Mouse (Mus musculus) layer of hippocampus, adult 9-11 months (tissue): ENCODE measurements around the gene Zzef1.
A peak's percentile ranks its signal among the peaks of the same experiment; 100 is the strongest.

Experiments used
- DNase-seq: peaks from one replicate; pipeline ENCODE4 v3.0.0; 2022

The Zzef1 gene

GRCm38 (mm10) chr11:72923116-72923515 is 127.1 kb downstream of the Zzef1 start:
- no peak for DNase-seq

DNA sequence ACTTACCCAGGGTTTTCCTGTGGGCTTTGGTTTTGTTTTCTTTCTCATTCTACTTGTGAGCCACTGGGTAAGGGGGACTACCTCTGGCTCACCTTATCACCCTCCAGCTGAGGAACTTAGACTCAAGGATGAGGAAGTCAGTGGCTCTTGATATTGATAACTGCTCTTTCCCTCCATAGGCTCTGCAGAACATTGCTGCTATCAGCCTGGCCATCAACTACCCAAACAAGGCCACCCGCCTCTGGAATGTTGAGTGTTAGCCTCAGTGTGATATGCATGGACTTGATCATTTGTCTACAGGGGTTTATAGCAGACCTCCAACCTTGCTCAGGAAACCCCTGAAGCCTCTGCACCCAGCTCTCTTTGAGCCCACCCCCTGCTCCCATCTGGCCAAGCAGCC is 128.4 kb downstream of the Zzef1 start:
- DNase-seq, result no peak

DNA sequence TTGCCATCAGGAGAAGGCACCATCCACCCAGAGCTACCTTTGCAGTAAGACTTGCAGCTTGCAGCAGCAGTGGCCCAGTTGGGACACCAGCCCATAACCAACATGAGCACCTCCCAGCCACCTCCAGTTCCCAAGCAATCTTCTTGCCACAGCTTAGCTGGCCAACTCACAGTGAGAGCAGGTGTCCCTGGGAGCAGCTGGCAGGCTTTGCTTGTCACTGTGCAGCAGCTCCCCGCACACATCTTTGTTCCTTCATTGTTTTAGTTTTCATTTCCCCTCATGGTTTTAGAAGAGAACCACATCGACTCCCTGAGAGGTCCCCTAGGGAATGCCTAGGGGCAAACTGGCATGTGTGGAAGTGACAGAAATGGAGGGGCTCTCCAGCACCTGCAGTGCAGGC is 129.0 kb downstream of the Zzef1 start:
- DNase-seq, result peak; percentile 25

DNA sequence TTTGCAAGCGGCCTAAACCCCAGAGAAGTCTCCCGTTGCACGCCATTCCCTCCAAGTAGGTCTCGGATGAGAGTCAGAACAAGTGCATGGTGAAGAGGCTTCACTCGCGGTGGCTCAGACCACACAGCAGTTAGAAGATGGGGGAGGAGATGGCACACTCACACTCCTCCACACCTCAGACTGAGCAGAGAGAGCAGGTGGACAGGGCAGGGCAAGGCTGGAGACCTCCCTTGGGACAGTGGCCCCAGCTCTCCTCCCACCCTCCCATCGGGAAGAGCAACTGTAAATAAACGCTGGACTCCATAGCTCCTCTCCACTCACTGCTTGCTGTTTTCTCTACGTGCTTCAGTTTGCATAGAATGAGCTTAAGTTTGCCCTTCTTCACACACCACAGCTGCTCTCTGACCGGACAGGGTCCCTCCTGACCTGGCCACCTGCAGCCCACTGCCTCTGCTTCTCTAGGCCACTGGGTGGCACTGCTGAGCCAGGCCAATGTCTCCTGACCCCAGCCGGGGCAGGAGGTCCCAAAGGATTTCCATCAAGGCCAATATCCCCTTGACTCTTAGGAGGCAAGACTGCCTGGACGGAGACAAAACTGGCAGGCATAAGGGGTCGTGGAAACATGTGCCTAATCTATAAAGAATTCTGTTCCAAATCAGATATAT is 130.3 kb downstream of the Zzef1 start:
- no peak for DNase-seq

- peak; percentile 27 for DNase-seq
Observed at GRCm38 (mm10) chr11:72928516-72928915, 132.5 kb downstream of the Zzef1 start.

DNA sequence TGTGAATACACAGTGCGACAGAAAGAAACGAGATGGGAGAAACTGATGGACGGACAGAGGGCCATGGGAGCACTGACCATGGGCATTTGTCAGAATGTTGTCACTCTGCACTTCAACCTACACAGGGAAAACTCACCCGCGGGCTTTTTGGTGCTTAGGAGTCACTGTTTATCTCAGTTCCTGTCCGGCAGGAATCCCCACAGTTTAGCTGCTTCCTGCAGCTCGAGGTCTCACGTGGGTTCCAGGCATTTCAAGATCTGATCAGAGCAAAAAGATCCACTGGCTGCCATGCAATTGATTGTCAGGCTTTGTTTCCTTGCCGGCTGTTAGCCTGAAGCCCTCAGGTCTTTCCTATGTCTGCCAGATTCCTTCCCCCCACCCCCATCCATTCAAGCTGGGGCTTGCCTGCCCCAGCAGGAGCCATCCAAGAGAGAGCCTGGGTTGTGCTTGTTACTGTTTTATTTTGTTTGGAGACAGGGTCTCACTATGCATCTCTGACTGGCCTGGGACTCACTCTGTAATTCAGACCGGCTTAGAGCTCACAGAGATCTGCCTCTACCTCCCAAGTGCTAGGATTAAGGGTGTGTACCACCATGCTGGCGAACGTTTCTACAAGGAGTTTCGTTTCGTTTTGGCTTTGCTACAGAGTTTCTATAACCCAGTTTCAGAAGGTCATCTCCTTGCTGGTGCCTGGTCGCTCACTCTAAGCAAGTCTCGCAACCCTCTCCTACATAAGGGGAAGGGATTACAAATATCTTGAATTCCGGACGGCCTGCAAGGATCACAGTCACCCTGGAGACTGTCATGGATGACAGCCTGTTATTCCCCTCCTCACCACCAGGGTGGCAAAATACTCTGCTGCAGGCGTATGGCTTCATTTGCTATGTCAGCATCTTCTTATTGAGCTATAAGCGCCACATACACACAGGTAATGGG is 144.4 kb downstream of the Zzef1 start:
- DNase-seq, result no peak

DNA sequence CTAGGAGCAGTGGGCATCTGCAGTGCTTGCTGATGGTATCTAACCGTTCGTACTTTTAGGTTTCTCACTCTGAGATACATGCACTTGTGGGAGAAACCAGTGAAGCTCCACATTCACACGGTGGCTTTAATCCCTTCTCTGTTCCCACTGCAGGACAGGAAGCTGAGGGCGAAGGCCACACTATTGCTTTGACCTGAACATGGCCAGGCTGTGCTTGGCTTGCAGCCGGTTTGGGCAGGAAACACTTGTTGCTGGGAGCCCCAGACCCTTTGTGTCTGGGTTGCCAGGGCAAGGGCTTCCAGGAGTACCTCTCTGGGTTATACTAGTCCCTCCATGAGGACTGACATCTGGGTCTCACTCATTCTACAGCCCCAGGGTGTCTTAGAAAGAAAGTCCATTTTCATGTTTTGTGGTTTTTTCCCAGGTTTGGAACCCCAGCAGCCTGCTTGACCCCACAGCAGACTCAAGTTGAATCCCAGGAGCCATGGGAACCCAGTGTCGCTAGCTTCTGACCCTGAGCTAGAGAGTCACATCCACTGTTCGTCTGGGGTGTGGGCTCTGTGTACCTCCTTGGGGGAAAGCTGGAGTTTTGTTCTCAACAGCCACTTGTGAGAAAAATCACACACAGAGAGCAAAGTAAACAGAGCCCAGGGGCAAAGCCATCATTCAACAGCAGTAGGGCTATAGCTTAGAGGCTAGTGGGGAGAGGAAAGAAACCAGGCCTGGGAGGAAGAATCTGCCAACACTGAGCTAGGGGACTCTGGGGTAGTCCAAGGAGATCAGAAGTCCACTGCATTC is 149.2 kb downstream of the Zzef1 start:
- DNase-seq, result no peak

- no peak for DNase-seq
Observed at GRCm38 (mm10) chr11:72945875-72946559, 150.0 kb downstream of the Zzef1 start.

DNA sequence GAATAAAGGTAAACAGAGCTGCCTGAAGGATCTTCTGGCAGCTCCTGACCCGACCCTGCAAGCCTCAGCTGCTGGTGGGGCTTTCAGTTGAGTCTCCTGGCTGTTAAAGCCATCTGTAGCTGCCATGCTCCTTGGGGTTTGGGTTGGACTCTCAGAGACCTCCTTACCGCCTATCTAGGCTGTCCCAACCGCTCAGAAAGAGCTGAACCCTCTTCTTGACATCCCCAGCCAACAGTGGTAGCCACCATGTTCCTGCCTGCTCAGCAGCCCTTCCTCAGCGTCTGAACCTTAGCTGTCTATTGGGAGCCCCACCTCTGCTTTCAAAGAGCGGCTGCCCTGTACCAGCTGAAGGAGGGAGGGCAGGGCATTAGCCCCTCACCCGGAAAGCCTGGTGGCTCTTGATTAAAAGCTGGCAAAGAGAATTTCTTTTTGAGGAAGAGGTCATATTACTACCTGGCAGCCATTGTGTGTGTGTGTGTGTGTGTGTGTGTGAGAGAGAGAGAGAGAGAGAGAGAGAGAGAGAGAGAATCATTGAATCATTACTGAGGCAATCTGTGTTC is 150.6 kb downstream of the Zzef1 start:
- no peak for DNase-seq

DNA sequence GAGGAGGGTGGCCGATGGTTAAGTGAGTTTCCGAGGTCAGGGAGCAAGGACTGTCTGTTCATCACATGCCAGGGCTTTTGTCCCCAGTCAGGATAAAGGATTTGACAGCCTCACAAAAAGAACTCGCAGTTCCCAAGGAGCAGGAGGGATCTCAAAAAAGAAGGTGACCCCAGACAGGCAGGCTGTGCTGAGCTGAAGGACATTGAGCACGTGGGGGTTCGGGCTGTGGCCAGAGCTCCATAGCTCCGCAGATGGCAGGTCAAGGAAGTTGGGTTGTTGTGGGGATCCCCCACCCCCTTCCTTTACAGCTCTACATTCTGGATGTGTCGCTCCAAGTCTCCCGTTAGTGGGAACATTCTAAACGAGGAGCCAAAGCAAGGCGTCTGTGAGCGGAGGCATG is 151.8 kb downstream of the Zzef1 start:
- DNase-seq, result no peak

DNA sequence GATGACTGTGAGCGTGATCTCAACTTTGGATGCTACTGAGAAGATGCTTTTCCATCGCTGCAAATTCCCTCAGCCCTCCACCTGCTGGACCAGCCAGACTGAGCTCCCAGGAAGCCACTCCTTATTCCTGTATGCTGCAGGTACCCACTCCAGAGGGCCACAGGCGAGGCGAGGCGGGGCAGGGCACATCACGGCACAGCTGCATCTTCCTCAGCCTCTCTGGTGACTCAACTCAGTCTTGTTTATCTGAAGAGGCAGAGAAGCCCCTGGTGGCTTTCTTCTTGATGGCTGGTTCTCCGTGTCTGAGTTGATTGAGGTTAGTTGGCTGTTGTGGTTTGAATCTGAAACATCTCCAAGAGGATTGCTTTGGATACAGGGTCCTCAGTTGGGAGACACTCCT is 152.2 kb downstream of the Zzef1 start:
- no peak for DNase-seq

DNA sequence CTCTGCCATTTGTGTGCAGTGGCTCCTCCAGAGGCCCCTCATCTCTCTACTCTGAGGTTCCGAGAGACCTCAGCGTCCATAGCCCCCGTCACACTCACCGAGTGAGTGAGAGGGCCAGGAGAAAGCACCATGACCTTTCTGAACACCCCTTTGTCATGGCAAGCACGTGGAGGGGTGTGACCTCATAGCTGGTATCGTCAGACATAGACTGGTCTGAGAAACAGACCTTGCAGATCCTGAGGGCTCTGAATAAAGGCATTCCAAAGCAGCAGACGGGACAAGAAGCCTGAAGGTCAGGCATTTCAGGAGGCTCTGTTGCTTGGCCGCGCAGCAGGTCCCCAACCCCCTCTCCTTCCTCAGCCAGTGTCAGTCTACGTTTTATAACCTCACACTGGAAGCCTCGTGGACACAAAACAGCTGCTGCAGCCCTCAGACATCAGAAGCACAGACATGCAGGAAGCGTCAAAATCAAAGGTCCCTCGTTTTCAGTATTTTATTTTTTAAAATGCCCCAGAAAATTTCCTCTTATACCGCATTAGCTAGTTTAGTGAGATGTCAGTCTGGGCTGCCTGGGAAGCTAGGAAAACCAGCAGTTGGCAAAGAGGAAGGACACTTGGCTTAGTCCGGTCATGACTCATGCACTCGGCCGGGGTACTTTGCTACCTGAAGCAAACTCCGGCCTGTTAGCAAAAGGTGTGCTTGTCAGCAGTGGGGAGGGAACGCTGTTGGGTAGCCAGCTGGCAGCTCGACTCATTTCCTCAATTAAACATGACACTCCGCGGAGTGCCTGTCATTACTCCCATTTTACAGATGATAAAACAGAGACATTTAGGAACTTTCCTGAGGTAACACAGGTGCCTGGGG is 155.3 kb downstream of the Zzef1 start:
- DNase-seq, result no peak

DNA sequence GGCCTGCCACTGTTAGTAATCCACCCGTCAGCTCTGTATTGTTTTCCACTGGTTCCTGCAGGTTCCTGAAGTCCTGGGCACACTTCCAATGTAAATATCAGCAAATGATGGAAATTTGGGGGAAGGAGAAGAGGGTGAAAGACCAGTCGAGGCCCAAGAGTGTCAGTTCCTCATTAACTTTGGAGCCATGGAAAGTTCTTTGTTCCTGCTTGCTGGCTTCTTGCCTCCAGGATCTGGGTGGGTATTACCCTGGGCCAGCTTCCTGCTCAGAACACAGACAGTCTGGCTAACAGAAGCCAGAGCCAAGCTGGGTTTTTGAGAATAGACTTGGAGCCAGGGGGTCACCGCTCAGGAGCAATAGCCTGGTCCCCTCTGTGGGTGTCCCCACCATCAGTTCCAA is 156.2 kb downstream of the Zzef1 start:
- DNase-seq, result no peak

- no peak for DNase-seq
Observed at GRCm38 (mm10) chr11:72952697-72953096, 156.7 kb downstream of the Zzef1 start.

GRCm38 (mm10) chr11:72953116-72953439 is 157.1 kb downstream of the Zzef1 start:
- DNase-seq, result no peak

DNA sequence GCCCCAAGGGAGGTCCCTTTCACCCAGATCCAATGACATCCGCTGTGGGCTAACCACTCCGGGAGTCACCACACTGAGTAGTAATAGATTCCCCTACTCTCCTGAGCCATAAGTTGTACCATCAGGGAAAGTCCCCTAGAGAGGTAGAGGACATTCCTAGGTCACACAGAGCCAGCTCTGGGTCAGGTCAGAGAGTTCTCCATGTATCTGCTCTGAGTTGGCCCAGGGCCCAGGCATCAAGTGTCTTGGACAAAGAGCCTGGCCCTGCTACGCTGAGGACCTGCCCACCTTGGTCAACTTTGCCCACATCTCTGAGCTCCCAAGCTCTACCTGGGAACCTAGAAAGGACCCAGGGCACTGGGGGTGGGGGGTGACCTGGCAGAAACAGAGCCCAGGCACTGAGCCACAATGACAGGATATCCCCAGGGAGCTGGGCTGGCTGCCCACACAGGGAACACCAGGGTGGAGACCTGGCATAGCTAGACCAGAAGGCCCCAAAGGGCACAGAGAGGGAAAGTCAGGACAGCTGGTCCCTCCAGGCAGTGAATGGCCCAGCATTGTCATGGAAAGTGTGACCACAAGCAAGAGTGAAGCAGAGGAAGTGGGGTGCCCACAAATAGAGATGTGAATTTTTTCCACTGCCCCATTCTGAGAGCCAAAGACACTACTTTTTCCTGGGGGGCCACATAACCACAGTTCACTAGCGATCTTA is 157.6 kb downstream of the Zzef1 start:
- DNase-seq, result peak; percentile 40

- DNase-seq, result no peak
Observed at GRCm38 (mm10) chr11:72954216-72954615, 158.2 kb downstream of the Zzef1 start.

DNA sequence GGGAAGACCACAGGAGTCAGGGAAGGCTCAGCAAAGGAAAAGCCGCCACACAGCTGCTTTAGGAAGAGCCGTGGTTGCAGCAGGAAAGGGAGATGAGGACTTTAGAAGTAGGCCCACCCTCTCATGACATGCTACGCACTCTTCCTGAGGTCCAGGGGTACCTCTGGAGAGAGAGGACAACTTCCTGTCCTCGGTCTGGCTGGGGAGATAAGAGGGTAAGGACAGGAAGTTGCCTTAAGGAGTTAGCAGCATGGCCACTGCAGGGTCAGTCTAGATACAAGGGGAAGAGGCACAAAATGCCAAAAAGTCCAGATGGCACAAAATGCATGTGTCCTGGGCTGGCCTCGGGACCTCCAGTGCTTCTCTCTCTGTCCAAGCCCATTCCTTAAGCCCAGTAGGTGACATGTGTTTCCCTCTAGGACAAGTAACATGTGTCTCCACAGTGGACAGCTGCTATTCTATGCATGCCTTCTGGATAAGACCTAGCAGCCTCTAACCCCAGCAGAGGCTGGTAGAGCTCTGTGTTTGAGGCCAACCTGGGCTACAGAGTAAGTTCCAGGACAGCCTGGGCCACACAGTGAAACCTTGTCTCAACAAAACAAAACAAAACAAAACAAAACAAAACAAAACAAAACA is 159.4 kb downstream of the Zzef1 start:
- DNase-seq, result no peak

DNA sequence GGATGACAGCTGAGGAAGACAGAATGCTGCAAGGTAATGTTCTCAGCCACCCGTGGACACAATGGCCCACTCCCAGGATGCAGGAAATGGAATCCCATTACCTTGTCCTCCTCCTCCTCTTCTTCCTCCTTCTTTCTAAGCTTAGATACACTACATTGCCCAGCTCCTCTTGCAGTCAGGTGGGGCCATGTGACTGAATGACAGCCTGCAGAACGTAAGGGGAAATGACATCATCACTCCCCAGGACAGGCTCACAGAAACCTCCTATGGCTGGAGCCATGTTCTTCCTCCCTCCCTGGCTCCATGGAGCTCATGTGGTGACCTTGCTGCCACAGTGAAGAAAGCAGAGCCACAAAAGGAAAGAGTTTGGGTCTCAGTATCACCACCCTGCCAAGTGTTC is 161.3 kb downstream of the Zzef1 start:
- no peak for DNase-seq

- no peak for DNase-seq
Observed at GRCm38 (mm10) chr11:72959924-72960679, 164.1 kb downstream of the Zzef1 start.
